Mouse (Mus musculus) MEL (cell line): ENCODE measurements around the gene Gm28047.

Experiments
- CHD2 ChIP-seq: IDR thresholded peaks from 2 replicates; pipeline ENCODE4 v1.6.1; 2011; ENCODE audit warnings: low read length, improper control_type of control experiment
- EP300 ChIP-seq, 2 experiments: IDR thresholded peaks; 2 replicates each; pipeline ENCODE4 v1.6.1; 2011; ENCODE audit warnings: improper control_type of control experiment in 2 of 2, low read length in 2 of 2, low read depth in 1 of 2, mild to moderate bottlenecking in 1 of 2
- ETS1 ChIP-seq: IDR thresholded peaks from 2 replicates; pipeline ENCODE4 v1.6.1; 2012; ENCODE audit warnings: low read depth, mild to moderate bottlenecking, inconsistent platforms, low read length, improper control_type of control experiment, moderate library complexity
- POLR2A ChIP-seq, 2 experiments: IDR thresholded peaks; 2 replicates each; pipeline ENCODE4 v1.6.1; 2011 to 2012; ENCODE audit warnings: low read length in 2 of 2, mild to moderate bottlenecking in 2 of 2, control low read depth in 1 of 2, improper control_type of control experiment in 1 of 2, low read depth in 1 of 2, moderate library complexity in 1 of 2; ENCODE audit not compliant: control insufficient read depth in 1 of 2, insufficient read depth in 1 of 2, poor library complexity in 1 of 2
- ZNF384 ChIP-seq: IDR thresholded peaks from 2 replicates; pipeline ENCODE4 v1.6.1; 2012; ENCODE audit warnings: low read depth, mild to moderate bottlenecking, inconsistent platforms, low read length, improper control_type of control experiment

DNA sequence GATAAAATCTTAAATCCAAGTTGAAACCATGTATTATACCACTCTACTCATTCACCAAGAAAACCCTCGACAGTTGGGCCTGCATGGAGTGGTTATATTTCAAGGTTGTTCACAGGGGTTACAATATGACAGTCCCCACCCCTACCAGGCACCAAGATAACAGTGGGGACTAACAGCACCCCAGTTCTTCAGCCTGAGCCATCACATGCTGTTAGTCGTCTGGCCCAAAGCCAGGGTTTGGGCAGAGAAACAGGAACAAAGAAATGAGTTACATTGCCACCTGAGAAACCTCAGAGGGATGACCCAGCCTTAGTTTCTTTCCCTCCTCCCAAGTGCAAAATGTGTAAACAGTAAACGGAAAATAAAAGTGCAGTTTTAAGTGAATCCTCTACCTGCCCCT lies 125.5 kb downstream of the Gm28047 start:
- TF ChIP-seq POLR2A (IDR thresholded peaks at IDR 0.05; ENCODE audit: control insufficient read depth in 1 of 2, insufficient read depth in 1 of 2, low read depth in 1 of 2, low read length in 2 of 2, poor library complexity in 1 of 2): peak in 1 of 2 experiments; percentile 31; a peak in 2 of 4 replicates
- no peak for TF ChIP-seq CHD2
- TF ChIP-seq ETS1: peak; percentile 84
- TF ChIP-seq EP300 (IDR thresholded peaks at IDR 0.05; ENCODE audit: low read depth in 1 of 2, low read length in 2 of 2): peak; percentile 41 to 70
- peak; percentile 17; the same call in 1 of the 2 replicates for TF ChIP-seq ZNF384
